Comparison of ENCODE assay signal across 17 mouse cellular contexts in the genomic region with DNA sequence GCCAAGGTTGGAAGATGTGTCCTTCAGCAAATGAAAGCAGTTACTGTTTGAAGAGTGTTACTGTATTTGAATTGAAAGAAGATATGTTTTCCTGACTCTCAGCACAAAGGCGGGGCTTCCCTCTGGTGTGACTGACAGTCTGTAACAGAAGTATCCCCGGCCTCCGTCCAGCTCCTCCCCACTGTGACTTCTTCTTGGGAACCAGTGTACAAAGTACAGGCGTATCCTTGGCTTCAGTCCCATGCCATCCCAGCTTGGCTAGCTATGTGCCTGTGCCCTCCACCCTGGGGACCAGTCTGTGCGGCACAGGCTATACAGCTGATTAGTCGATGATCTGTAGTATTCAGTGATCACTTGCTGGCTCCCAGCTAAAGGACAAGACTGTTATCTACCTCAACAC.
A peak's percentile ranks its signal among the peaks of the same experiment; 100 is the strongest.
DNase-seq lines count a peak whose midpoint lies in the region; ATAC-seq and TF ChIP-seq lines count a peak whose summit lies in the region.
"Had no signal": no experiment of that assay in that cellular context is flagged by ENCODE, and none has a peak within 500 bp of the region (broad histone marks: within the 10 kb centered on the region; RNA-seq: fewer than 3 reads in every experiment).

No protein-coding gene starts in this region.

- no peak for ATAC-seq in erythroblast, adult 5-6 weeks (replicated peaks; ENCODE audit: low FRiP score, poor library complexity, severe bottlenecking)
- ATAC-seq: CD4-positive, CD25-positive, alpha-beta regulatory T cell, adult 4 months; forebrain, embryonic 16.5 days; liver, embryonic 12.5 days had no signal

- DNase-seq in adrenal gland, postnatal 10 days: peak; percentile 10
- DNase-seq in adrenal gland, adult 2 months: no peak
- DNase-seq in gastrocnemius, adult 2 months: peak; percentile 16
- DNase-seq in gastrocnemius, postnatal 10 days: no peak
- DNase-seq in left cerebral cortex, postnatal 4 days: peak; percentile 69
- DNase-seq in left cerebral cortex, postnatal 14 days (ENCODE audit: low spot score in 2 of 2): no peak
- no peak for DNase-seq in right cerebral cortex, postnatal 25 days
- DNase-seq: lung, embryonic 14.5 days; lung, postnatal 4 days; right cerebral cortex, postnatal 14 days; thymus, postnatal 25 days had no signal

- H3K27ac ChIP-seq in gastrocnemius, adult 2 months: no peak overlapping the region
- H3K27ac ChIP-seq: hindbrain, embryonic 14.5 days; liver, embryonic 12.5 days; midbrain, embryonic 10.5 days had no signal

- TF ChIP-seq CTCF in gastrocnemius, adult 2 months (IDR thresholded peaks at IDR 0.05): no peak

- no peak overlapping the region for H3K4me3 ChIP-seq in gastrocnemius, adult 2 months
- H3K4me3 ChIP-seq: liver, embryonic 12.5 days; midbrain, embryonic 10.5 days had no signal

- intact Hi-C loops in gastrocnemius, adult 2 months (cut with DNase I): no loop called here
- intact Hi-C loops in left cerebral cortex, postnatal 4 days (cut with DNase I): no loop called here
- intact Hi-C loops in left cerebral cortex, postnatal 14 days (cut with DNase I): no loop called here

Comparison
In these comparisons a context has a peak if more than half of its experiments do, and no peak if none do; other contexts are left out.
1. DNase-seq: peak in adrenal gland, postnatal 10 days (single experiment), gastrocnemius, adult 2 months (single experiment) and left cerebral cortex, postnatal 4 days (single experiment); none in adrenal gland, adult 2 months (single experiment), gastrocnemius, postnatal 10 days (single experiment), left cerebral cortex, postnatal 14 days (0 of 2) and right cerebral cortex, postnatal 25 days (single experiment).